In genomic region chr5:92900470-92900869, GRCm38 (mm10) we compare ENCODE assay signal across 13 mouse cellular contexts.
A peak's percentile ranks its signal among the peaks of the same experiment; 100 is the strongest.
DNase-seq lines count a peak whose midpoint lies in the region; ATAC-seq and TF ChIP-seq lines count a peak whose summit lies in the region.
"Had no signal": no experiment of that assay in that cellular context is flagged by ENCODE, and none has a peak within 500 bp of the region (broad histone marks: within the 10 kb centered on the region; RNA-seq: fewer than 3 reads in every experiment).

No protein-coding gene starts in this region.

- peaks cover 49% of the 10 kb centered on the region for H3K4me1 ChIP-seq in heart, embryonic 11.5 days (ENCODE audit: control insufficient read depth, insufficient read depth, low read length)
- peaks cover 47% of the 10 kb centered on the region for H3K4me1 ChIP-seq in kidney, embryonic 15.5 days
- H3K4me1 ChIP-seq in midbrain, postnatal 0 days (ENCODE audit: insufficient read depth, low read length): peaks cover 15% of the 10 kb centered on the region; the same call in 1 of the 2 replicates
- H3K4me1 ChIP-seq in midbrain, embryonic 13.5 days (replicated peaks): peaks cover 48% of the 10 kb centered on the region
- peaks cover 9% of the 10 kb centered on the region for H3K4me1 ChIP-seq in stomach, embryonic 16.5 days (ENCODE audit: control insufficient read depth, insufficient read depth, low read length)

- H3K4me3 ChIP-seq in heart, embryonic 11.5 days (ENCODE audit: low read depth, low read length): no peak overlapping the region; the same call in 1 of the 2 replicates
- 0 out of 2 replicates have a peak overlapping the region, but pooled peaks have one; percentile 25 for H3K4me3 ChIP-seq in kidney, embryonic 15.5 days (replicated peaks)
- no peak overlapping the region for H3K4me3 ChIP-seq in midbrain, postnatal 0 days (ENCODE audit: low read depth, low read length)
- no peak overlapping the region for H3K4me3 ChIP-seq in midbrain, embryonic 13.5 days (replicated peaks)
- H3K4me3 ChIP-seq in stomach, embryonic 16.5 days (replicated peaks; ENCODE audit: low read length): 0 out of 2 replicates have a peak overlapping the region, but pooled peaks have one; percentile 7
- H3K4me3 ChIP-seq: myocyte had no signal

- no peak overlapping the region for H3K27ac ChIP-seq in heart, embryonic 11.5 days (ENCODE audit: low read depth, low read length)
- H3K27ac ChIP-seq in kidney, embryonic 15.5 days: peak overlapping the region; percentile 79
- H3K27ac ChIP-seq in midbrain, postnatal 0 days (ENCODE audit: low read depth, low read length): no peak overlapping the region
- no peak overlapping the region for H3K27ac ChIP-seq in midbrain, embryonic 13.5 days
- peak overlapping the region; percentile 30; the same call in 1 of the 2 replicates for H3K27ac ChIP-seq in stomach, embryonic 16.5 days (ENCODE audit: low read length)

- intact Hi-C loops in left cerebral cortex, postnatal 4 days (cut with DNase I): no loop called here

- no peaks in the 10 kb centered on the region for H3K36me3 ChIP-seq in heart, embryonic 11.5 days (ENCODE audit: control insufficient read depth, insufficient read depth, low read length)
- no peaks in the 10 kb centered on the region for H3K36me3 ChIP-seq in kidney, embryonic 15.5 days
- no peaks in the 10 kb centered on the region for H3K36me3 ChIP-seq in midbrain, postnatal 0 days (ENCODE audit: insufficient read depth, low read length)
- H3K36me3 ChIP-seq in midbrain, embryonic 13.5 days: no peaks in the 10 kb centered on the region
- H3K36me3 ChIP-seq in stomach, embryonic 16.5 days (ENCODE audit: control insufficient read depth, insufficient read depth, low read length): no peaks in the 10 kb centered on the region
- H3K36me3 ChIP-seq: G1E had no signal

- DNase-seq in heart, adult 9 months (ENCODE audit: low spot score in 2 of 2): no peak
- DNase-seq in kidney, adult 18-20 months: no peak
- DNase-seq in midbrain, postnatal 0 days (ENCODE audit: low spot score): no peak
- no peak for DNase-seq in left cerebral cortex, postnatal 4 days
- DNase-seq: cerebellum, postnatal 36 days; lung, postnatal 36 days had no signal

- no peak for ATAC-seq in heart, embryonic 11.5 days (replicated peaks; ENCODE audit: insufficient number of reproducible peaks, low FRiP score, low TSS enrichment)
- peak; percentile 43 for ATAC-seq in kidney, embryonic 15.5 days (replicated peaks; ENCODE audit: low FRiP score)
- no peak for ATAC-seq in midbrain, postnatal 0 days (ENCODE audit: low FRiP score)
- no peak for ATAC-seq in midbrain, embryonic 13.5 days
- ATAC-seq in stomach, embryonic 16.5 days (ENCODE audit: insufficient read depth, low FRiP score): no peak

- no peaks in the 10 kb centered on the region for H3K27me3 ChIP-seq in heart, embryonic 11.5 days (ENCODE audit: control insufficient read depth, insufficient read depth, low read length)
- no peaks in the 10 kb centered on the region for H3K27me3 ChIP-seq in kidney, embryonic 15.5 days
- no peaks in the 10 kb centered on the region for H3K27me3 ChIP-seq in midbrain, postnatal 0 days (ENCODE audit: insufficient read depth, low read length)
- H3K27me3 ChIP-seq in midbrain, embryonic 13.5 days: no peaks in the 10 kb centered on the region
- H3K27me3 ChIP-seq in stomach, embryonic 16.5 days (ENCODE audit: control insufficient read depth, insufficient read depth, low read length): no peaks in the 10 kb centered on the region

- peak overlapping the region; percentile 71 for H3K4me2 ChIP-seq in heart, embryonic 11.5 days
- H3K4me2 ChIP-seq in kidney, embryonic 15.5 days: peak overlapping the region; percentile 92
- H3K4me2 ChIP-seq in midbrain, postnatal 0 days (ENCODE audit: low read depth, low read length, poor library complexity, severe bottlenecking): no peak overlapping the region
- no peak overlapping the region for H3K4me2 ChIP-seq in midbrain, embryonic 13.5 days (replicated peaks)
- H3K4me2 ChIP-seq in stomach, embryonic 16.5 days (ENCODE audit: low read depth, low read length): peak overlapping the region; percentile 25
- H3K4me2 ChIP-seq: liver, embryonic 11.5 days had no signal

- 36% methylated on average over 5 of the region's 5 CpGs for WGBS in heart, embryonic 11.5 days (ENCODE audit: insufficient replicate concordance)
- 25% methylated on average over 5 of the region's 5 CpGs for WGBS in kidney, embryonic 15.5 days
- WGBS in midbrain, postnatal 0 days: 67% methylated on average over 5 of the region's 5 CpGs
- WGBS in midbrain, embryonic 13.5 days: 66% methylated on average over 5 of the region's 5 CpGs
- 57% methylated on average over 5 of the region's 5 CpGs for WGBS in stomach, embryonic 16.5 days

- TF ChIP-seq CTCF in midbrain, postnatal 0 days (IDR thresholded peaks at IDR 0.05): peak; percentile 34; the same call in 1 of the 2 replicates

- H3K9me3 ChIP-seq in heart, embryonic 11.5 days (replicated peaks; ENCODE audit: control insufficient read depth, low read length): no peaks in the 10 kb centered on the region
- no peaks in the 10 kb centered on the region for H3K9me3 ChIP-seq in kidney, embryonic 15.5 days (replicated peaks)
- H3K9me3 ChIP-seq in midbrain, postnatal 0 days (ENCODE audit: low read length): no peaks in the 10 kb centered on the region
- no peaks in the 10 kb centered on the region for H3K9me3 ChIP-seq in midbrain, embryonic 13.5 days
- H3K9me3 ChIP-seq in stomach, embryonic 16.5 days (replicated peaks; ENCODE audit: control insufficient read depth, low read length): no peaks in the 10 kb centered on the region

- 0 out of 2 replicates have a peak overlapping the region, but pooled peaks have one; percentile 43 for H3K9ac ChIP-seq in heart, embryonic 11.5 days (ENCODE audit: low read depth, low read length)
- H3K9ac ChIP-seq in kidney, embryonic 15.5 days: no peak overlapping the region
- no peak overlapping the region for H3K9ac ChIP-seq in midbrain, postnatal 0 days (replicated peaks; ENCODE audit: low read length, poor library complexity, severe bottlenecking)
- no peak overlapping the region for H3K9ac ChIP-seq in midbrain, embryonic 13.5 days (replicated peaks)
- 0 out of 2 replicates have a peak overlapping the region, but pooled peaks have one; percentile 40 for H3K9ac ChIP-seq in stomach, embryonic 16.5 days (ENCODE audit: low read length)

Comparison
In these comparisons a context has a peak if more than half of its experiments do, and no peak if none do; other contexts are left out.
1. H3K27ac ChIP-seq: peak in kidney, embryonic 15.5 days (single experiment) and stomach, embryonic 16.5 days (single experiment); none in heart, embryonic 11.5 days (single experiment), midbrain, postnatal 0 days (single experiment) and midbrain, embryonic 13.5 days (single experiment).
2. H3K4me2 ChIP-seq: peak in heart, embryonic 11.5 days (single experiment), kidney, embryonic 15.5 days (single experiment) and stomach, embryonic 16.5 days (single experiment); none in midbrain, postnatal 0 days (single experiment) and midbrain, embryonic 13.5 days (single experiment).
3. H3K4me3 ChIP-seq: peak in kidney, embryonic 15.5 days (single experiment) and stomach, embryonic 16.5 days (single experiment); none in heart, embryonic 11.5 days (single experiment), midbrain, postnatal 0 days (single experiment) and midbrain, embryonic 13.5 days (single experiment).
4. H3K9ac ChIP-seq: peak in heart, embryonic 11.5 days (single experiment) and stomach, embryonic 16.5 days (single experiment); none in kidney, embryonic 15.5 days (single experiment), midbrain, postnatal 0 days (single experiment) and midbrain, embryonic 13.5 days (single experiment).